Mouse (Mus musculus) ZHBTc4 (cell line): ENCODE measurements at regions not wholly inside any gene's neighbourhood (a gene's known extent, or its start where the extent isn't known, plus 50 kb on each side); places are given as distances from the start of the nearest gene placed in this dataset.

ENCODE experiments used
- DNase-seq: peaks from one replicate; pipeline ENCODE4 v3.0.0-alpha.2; 2011; ENCODE audit warnings: low read depth, low spot score

DNA sequence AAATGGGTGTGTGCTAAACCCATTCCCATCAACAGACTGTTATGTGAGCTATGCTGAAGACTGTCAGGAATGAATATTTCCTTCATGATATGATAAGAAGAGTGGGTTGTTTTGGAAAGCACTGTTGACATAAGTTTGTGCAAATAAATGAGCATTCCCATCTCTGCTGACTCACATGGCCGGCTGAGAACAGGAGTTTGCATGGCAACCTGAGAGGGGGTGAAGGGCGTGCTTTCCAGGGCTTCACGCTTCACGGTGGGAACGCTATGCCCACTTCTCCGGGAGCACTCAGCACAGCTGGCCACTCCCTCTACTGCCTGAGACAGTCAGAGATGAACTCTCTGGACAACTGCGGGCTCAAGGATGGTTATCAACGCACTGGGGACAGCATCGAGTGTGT lies 348.9 kb upstream of the Slc24a5 start:
- DNase-seq, result no peak

- DNase-seq, result peak; percentile 20
Measured at GRCm38 (mm10) chr2:124719820-124720478, 348.0 kb upstream of the Slc24a5 start.

- DNase-seq, result no peak
Measured at GRCm38 (mm10) chr2:124720593-124721445, 347.1 kb upstream of the Slc24a5 start.

- DNase-seq, result no peak
Measured at GRCm38 (mm10) chr2:124724171-124724570, 343.8 kb upstream of the Slc24a5 start.

- no peak for DNase-seq
Measured at GRCm38 (mm10) chr2:124724827-124725480, 343.0 kb upstream of the Slc24a5 start.

DNA sequence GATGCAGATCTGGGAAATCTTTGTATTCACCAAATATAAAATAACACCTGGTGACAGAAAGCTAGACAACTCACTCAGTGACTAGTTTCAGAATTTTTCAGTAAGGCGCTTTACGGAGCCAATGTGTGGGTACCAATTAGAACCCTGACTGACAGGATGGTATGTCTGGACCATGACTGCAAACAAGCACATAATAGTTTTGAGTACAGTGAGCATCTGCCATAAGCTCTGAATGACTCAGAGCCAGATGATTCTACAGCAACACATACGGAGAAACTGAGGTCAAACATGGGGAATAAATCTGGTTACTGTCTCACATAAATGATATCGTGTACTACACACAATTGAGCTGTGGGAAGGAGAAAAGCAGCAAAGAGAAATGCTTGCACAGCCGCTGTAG lies 339.9 kb upstream of the Slc24a5 start:
- no peak for DNase-seq

- no peak for DNase-seq
Measured at GRCm38 (mm10) chr2:124732593-124732992, 335.3 kb upstream of the Slc24a5 start.

- DNase-seq, result no peak
Measured at GRCm38 (mm10) chr2:124740848-124741247, 327.1 kb upstream of the Slc24a5 start.

GRCm38 (mm10) chr2:124742964-124743363 lies 325.0 kb upstream of the Slc24a5 start:
- no peak for DNase-seq

GRCm38 (mm10) chr2:124745045-124745444 lies 322.9 kb upstream of the Slc24a5 start:
- DNase-seq, result no peak

DNA sequence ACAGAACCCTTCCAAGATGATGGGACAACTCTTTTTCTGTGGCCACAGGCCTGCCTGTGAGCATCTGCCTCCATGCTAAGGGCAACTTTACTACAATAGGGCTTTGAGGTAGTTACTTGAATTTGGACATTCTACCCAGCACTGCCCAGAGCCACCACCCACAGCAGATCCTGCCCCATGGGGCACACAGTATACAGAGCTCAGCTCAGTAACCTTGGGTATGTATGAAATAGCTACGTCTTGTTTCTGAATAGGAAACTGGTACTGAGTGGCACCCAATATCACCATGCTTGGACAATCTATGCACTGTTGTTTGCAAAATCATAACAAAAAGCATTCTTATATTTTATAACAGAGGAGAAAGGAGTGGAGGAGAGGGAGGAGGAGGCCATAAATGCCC lies 320.8 kb upstream of the Slc24a5 start:
- no peak for DNase-seq

DNA sequence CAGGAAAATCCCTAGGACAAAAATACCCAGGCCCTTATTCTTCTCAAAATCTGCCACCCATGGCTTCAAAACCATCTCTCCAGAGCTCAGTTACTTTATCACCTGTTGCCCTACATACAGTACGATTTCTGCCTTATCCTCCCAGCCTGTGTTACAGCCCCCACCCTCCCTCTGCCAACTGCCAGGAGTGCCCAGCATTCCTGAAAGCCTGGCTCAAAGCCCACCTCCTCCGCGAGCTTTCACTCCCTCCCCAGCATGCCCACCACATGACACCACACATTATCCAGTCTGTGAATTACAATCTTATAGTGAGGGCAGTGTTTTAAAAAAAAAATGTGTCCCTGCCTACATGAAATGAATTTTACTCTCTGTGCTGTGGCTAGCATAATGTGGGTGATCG lies 320.3 kb upstream of the Slc24a5 start:
- DNase-seq, result no peak

GRCm38 (mm10) chr2:124751832-124752231 lies 316.1 kb upstream of the Slc24a5 start:
- no peak for DNase-seq

DNA sequence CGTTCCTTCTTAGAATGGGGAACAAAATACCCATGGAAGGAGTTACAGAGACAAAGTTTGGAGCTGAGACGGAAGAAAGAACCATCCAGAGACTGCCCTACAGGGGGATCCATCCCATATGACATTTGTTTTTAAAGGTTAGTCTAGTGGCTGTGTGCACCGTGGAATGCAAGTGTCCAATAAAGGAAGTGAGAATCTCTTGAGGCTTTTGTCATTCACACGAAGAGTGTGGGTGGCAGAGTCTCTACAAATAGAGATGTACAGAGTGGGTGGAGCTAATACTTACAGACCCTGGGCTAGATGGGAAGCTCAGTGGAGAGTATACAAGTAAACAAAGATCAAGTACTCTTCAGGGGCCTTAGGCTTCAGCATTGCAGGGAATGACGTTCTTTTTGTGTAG lies 314.2 kb upstream of the Slc24a5 start:
- no peak for DNase-seq

- no peak for DNase-seq
Measured at GRCm38 (mm10) chr2:124755244-124755643, 312.7 kb upstream of the Slc24a5 start.

DNA sequence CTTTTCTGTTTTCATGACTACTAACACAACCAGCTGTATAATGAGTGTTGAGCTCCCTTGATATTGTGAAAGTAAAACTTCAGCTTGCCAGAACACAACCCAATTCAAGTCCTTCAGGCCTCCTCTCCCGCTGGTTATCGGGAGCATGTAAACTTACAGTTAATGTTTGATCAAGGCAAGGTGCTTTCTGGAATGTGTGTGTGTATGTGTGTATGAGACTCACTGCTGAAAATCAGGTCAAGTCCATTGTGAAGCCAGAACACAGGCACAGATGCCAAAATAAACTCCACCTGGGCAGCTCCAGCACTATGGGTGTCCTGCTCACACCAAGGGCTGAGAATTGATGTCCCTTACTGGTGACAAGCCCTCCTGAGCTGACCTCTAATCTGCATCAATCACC lies 308.9 kb upstream of the Slc24a5 start:
- DNase-seq, result no peak

GRCm38 (mm10) chr2:124763650-124764049 lies 304.3 kb upstream of the Slc24a5 start:
- no peak for DNase-seq

GRCm38 (mm10) chr2:124764186-124764910 lies 303.6 kb upstream of the Slc24a5 start:
- no peak for DNase-seq

GRCm38 (mm10) chr2:124769267-124769967 lies 298.5 kb upstream of the Slc24a5 start:
- DNase-seq, result no peak

GRCm38 (mm10) chr2:124770028-124770427 lies 297.9 kb upstream of the Slc24a5 start:
- DNase-seq, result no peak

GRCm38 (mm10) chr2:124772055-124772708 lies 295.7 kb upstream of the Slc24a5 start:
- peak; percentile 10 for DNase-seq
